Comparison of ENCODE assay signal across 10 mouse cellular contexts in genomic region chr9:44606646-44607045, GRCm38 (mm10). TPM values are rescaled to one million over a fixed set of nuclear protein-coding genes. Genes with fewer than 3 reads are reported as not detected.
A peak's percentile ranks its signal among the peaks of the same experiment; 100 is the strongest.
DNase-seq lines count a peak whose midpoint lies in the region; ATAC-seq and TF ChIP-seq lines count a peak whose summit lies in the region.
"Had no signal": no experiment of that assay in that cellular context is flagged by ENCODE, and none has a peak within 500 bp of the region (broad histone marks: within the 10 kb centered on the region; RNA-seq: fewer than 3 reads in every experiment).

No protein-coding gene starts in this region.

- peaks cover 69% of the 10 kb centered on the region for H3K79me2 ChIP-seq in MEL (ENCODE audit: control insufficient read depth, insufficient read depth, low read length, poor library complexity)

- no peak overlapping the region for H3K27ac ChIP-seq in heart, embryonic 11.5 days (ENCODE audit: low read depth, low read length)
- no peak overlapping the region for H3K27ac ChIP-seq in MEL (ENCODE audit: control insufficient read depth, low read depth, low read length)
- no peak overlapping the region for H3K27ac ChIP-seq in hindbrain, embryonic 16.5 days (ENCODE audit: low read depth, low read length)
- no peak overlapping the region for H3K27ac ChIP-seq in midbrain, embryonic 11.5 days (ENCODE audit: low read depth, low read length)

- no peak for ATAC-seq in heart, embryonic 11.5 days (replicated peaks; ENCODE audit: insufficient number of reproducible peaks, low FRiP score, low TSS enrichment)
- no peak for ATAC-seq in hindbrain, embryonic 16.5 days
- no peak for ATAC-seq in midbrain, embryonic 11.5 days (ENCODE audit: low FRiP score)
- ATAC-seq in erythroid progenitor cell, adult 5-6 weeks (replicated peaks; ENCODE audit: low FRiP score, poor library complexity, severe bottlenecking), result no peak
- ATAC-seq in megakaryocyte-erythroid progenitor cell, adult 5-6 weeks (replicated peaks; ENCODE audit: low FRiP score, low TSS enrichment, poor library complexity, severe bottlenecking), result no peak

- H3K4me1 ChIP-seq in heart, embryonic 11.5 days (ENCODE audit: control insufficient read depth, insufficient read depth, low read length), result peaks cover 12% of the 10 kb centered on the region
- peaks cover 8 to 17% of the 10 kb centered on the region in 2 experiments; a peak in 3 of 4 replicates for H3K4me1 ChIP-seq in MEL (ENCODE audit: control insufficient read depth in 1 of 2, insufficient read depth in 2 of 2, low read length in 2 of 2)
- H3K4me1 ChIP-seq in hindbrain, embryonic 16.5 days (ENCODE audit: control insufficient read depth, insufficient read depth, low read depth, low read length), result peaks cover 29% of the 10 kb centered on the region
- peaks cover 23% of the 10 kb centered on the region for H3K4me1 ChIP-seq in midbrain, embryonic 11.5 days (ENCODE audit: control insufficient read depth, insufficient read depth, low read length)

- peak overlapping the region; percentile 100; the same call in 1 of the 2 replicates for H3K4me3 ChIP-seq in heart, embryonic 11.5 days (ENCODE audit: low read depth, low read length)
- H3K4me3 ChIP-seq in MEL (ENCODE audit: control insufficient read depth in 1 of 2, insufficient read depth in 1 of 2, low read depth in 2 of 2, low read length in 2 of 2), result peak overlapping the region in 1 of 2 experiments; percentile 100; a peak in 2 of 4 replicates
- H3K4me3 ChIP-seq in hindbrain, embryonic 16.5 days (ENCODE audit: low read length), result no peak overlapping the region; the same call in 1 of the 2 replicates
- H3K4me3 ChIP-seq in midbrain, embryonic 11.5 days (ENCODE audit: low read depth, low read length), result peak overlapping the region; percentile 98; the same call in 1 of the 2 replicates

- DNase-seq in heart, postnatal 10 days, result no peak
- no peak for DNase-seq in MEL (ENCODE audit: low read depth, low spot score)
- DNase-seq in midbrain, embryonic 11.5 days (ENCODE audit: low spot score, missing footprints), result no peak
- no peak for DNase-seq in thymus, postnatal 4 days
- DNase-seq: right cerebral cortex, adult 18-20 months had no signal

- H3K27me3 ChIP-seq in heart, embryonic 11.5 days (ENCODE audit: control insufficient read depth, insufficient read depth, low read length), result no peaks in the 10 kb centered on the region
- H3K27me3 ChIP-seq in MEL (ENCODE audit: control insufficient read depth in 1 of 2, insufficient read depth in 2 of 2, low read length in 2 of 2), result no peaks in the 10 kb centered on the region
- no peaks in the 10 kb centered on the region for H3K27me3 ChIP-seq in hindbrain, embryonic 16.5 days (replicated peaks; ENCODE audit: control insufficient read depth, insufficient read depth, low read length)
- H3K27me3 ChIP-seq in midbrain, embryonic 11.5 days (ENCODE audit: control insufficient read depth, insufficient read depth, low read length), result no peaks in the 10 kb centered on the region

- TF ChIP-seq EP300 in MEL (IDR thresholded peaks at IDR 0.05; ENCODE audit: low read depth in 1 of 2, low read length in 2 of 2), result no peak

- TF ChIP-seq POLR2A in MEL (IDR thresholded peaks at IDR 0.05; ENCODE audit: control insufficient read depth in 1 of 2, insufficient read depth in 1 of 2, low read depth in 1 of 2, low read length in 2 of 2, poor library complexity in 1 of 2), result no peak

- TF ChIP-seq RAD21 in MEL (IDR thresholded peaks at IDR 0.05; ENCODE audit: low read depth, low read length), result no peak

- H3K36me3 ChIP-seq in heart, embryonic 11.5 days (ENCODE audit: control insufficient read depth, insufficient read depth, low read length), result peaks cover 18% of the 10 kb centered on the region
- H3K36me3 ChIP-seq in MEL (ENCODE audit: control insufficient read depth in 1 of 2, insufficient read depth in 2 of 2, low read length in 2 of 2), result peaks cover 33 to 35% of the 10 kb centered on the region in 2 experiments
- H3K36me3 ChIP-seq in hindbrain, embryonic 16.5 days (ENCODE audit: control insufficient read depth, insufficient read depth, low read length), result peaks cover 17% of the 10 kb centered on the region
- H3K36me3 ChIP-seq in midbrain, embryonic 11.5 days (ENCODE audit: control insufficient read depth, insufficient read depth, low read length), result peaks cover 22% of the 10 kb centered on the region

- H3K9me3 ChIP-seq in heart, embryonic 11.5 days (replicated peaks; ENCODE audit: control insufficient read depth, low read length), result no peaks in the 10 kb centered on the region
- H3K9me3 ChIP-seq in MEL (replicated peaks; ENCODE audit: insufficient read depth, low read length), result no peaks in the 10 kb centered on the region
- H3K9me3 ChIP-seq in hindbrain, embryonic 16.5 days (ENCODE audit: control insufficient read depth, low read length), result no peaks in the 10 kb centered on the region
- H3K9me3 ChIP-seq in midbrain, embryonic 11.5 days (ENCODE audit: control insufficient read depth, low read length), result no peaks in the 10 kb centered on the region

- no peak for TF ChIP-seq CTCF in MEL (IDR thresholded peaks at IDR 0.05 in 2 of 3, conservative IDR thresholded peaks at IDR 0.05 in 1 of 3; ENCODE audit: control insufficient read depth in 1 of 3, insufficient read depth in 1 of 3, low read depth in 2 of 3, low read length in 3 of 3, poor library complexity in 1 of 3, severe bottlenecking in 1 of 3)

- H3K9ac ChIP-seq in heart, embryonic 11.5 days (ENCODE audit: low read depth, low read length), result no peak overlapping the region
- H3K9ac ChIP-seq in MEL (ENCODE audit: control insufficient read depth, low read depth, low read length, poor library complexity, severe bottlenecking), result no peak overlapping the region; the same call in 1 of the 2 replicates
- H3K9ac ChIP-seq in hindbrain, embryonic 16.5 days (ENCODE audit: low read depth, low read length), result no peak overlapping the region
- no peak overlapping the region for H3K9ac ChIP-seq in midbrain, embryonic 11.5 days (ENCODE audit: low read length)

- peak overlapping the region; percentile 63 for H3K4me2 ChIP-seq in heart, embryonic 11.5 days
- peak overlapping the region; percentile 63 for H3K4me2 ChIP-seq in hindbrain, embryonic 16.5 days (ENCODE audit: low read length)
- peak overlapping the region; percentile 65 for H3K4me2 ChIP-seq in midbrain, embryonic 11.5 days

- 60% methylated on average over 4 of the region's 4 CpGs for WGBS in heart, embryonic 11.5 days (ENCODE audit: insufficient replicate concordance)
- 66% methylated on average over 4 of the region's 4 CpGs for WGBS in hindbrain, embryonic 16.5 days
- 80% methylated on average over 4 of the region's 4 CpGs for WGBS in midbrain, embryonic 11.5 days

- intact Hi-C loops in heart, postnatal 10 days (cut with DNase I), result loop anchor here (2.0 kb wide), 1 partner anchor 30 kb away; no protein-coding TSS in a partner anchor

TF ChIP-seq in MEL, 35 proteins besides CTCF, POLR2A, EP300 and RAD21:
- peak; percentile 83 for TF ChIP-seq ZNF384 (IDR thresholded peaks at IDR 0.05; ENCODE audit: low read depth, low read length)
- 0 out of 2 replicates have a peak, but pooled peaks have one; percentile 13 for TF ChIP-seq MXI1 (IDR thresholded peaks at IDR 0.05; ENCODE audit: low read depth, low read length)
- no peak for TF ChIP-seq MAZ (IDR thresholded peaks at IDR 0.05; ENCODE audit: low read depth, low read length)
- TF ChIP-seq SIN3A (IDR thresholded peaks at IDR 0.05; ENCODE audit: low read length), result 0 out of 2 replicates have a peak, but pooled peaks have one; percentile 38

RNA-seq across cellular contexts. Expression of gene Ddx6, which starts 2.0 kb away (rescaled TPM):
- 7.7 and 15.0 TPM in 2 replicates for polyA plus RNA-seq in heart, embryonic 11.5 days (2014; fragmentation: Nextera tagmentation; extraction: Ambion mirVana)
- total RNA-seq in heart, postnatal 10 days (2021), result 100 to 1,000 TPM in 1 of 2 experiments, 10 to 100 TPM in 1; 96.2 to 104 TPM
- total RNA-seq in MEL (2012; rRNA removed), result 35.9 and 44.6 TPM in 2 replicates
- polyA plus RNA-seq in MEL (2012; ENCODE audit: insufficient read depth in 1 of 2, insufficient read length in 2 of 2, low read depth in 1 of 2, low replicate concordance in 2 of 2, missing spikeins in 1 of 2), result 10 to 100 TPM; 41.9 to 96.5 TPM
- 12.5 and 14.6 TPM in 2 replicates for polyA plus RNA-seq in hindbrain, embryonic 16.5 days (2015; fragmentation: Nextera tagmentation; extraction: Ambion mirVana)
- polyA plus RNA-seq in midbrain, embryonic 11.5 days (2014; fragmentation: Nextera tagmentation; extraction: Ambion mirVana), result 11.9 and 13.8 TPM in 2 replicates
- total RNA-seq in erythroid progenitor cell, adult 5-6 weeks (2015; ENCODE audit: low replicate concordance), result 40.0 and 59.5 TPM in 2 replicates
- total RNA-seq in erythroid progenitor cell, adult 5-6 weeks (2017; ENCODE audit: low replicate concordance), result 79.5 and 91.5 TPM in 2 replicates
- total RNA-seq in megakaryocyte-erythroid progenitor cell, adult 5-6 weeks (2014; fragmentation: Nextera tagmentation), result 73.6 and 92.1 TPM in 2 replicates
- total RNA-seq in megakaryocyte-erythroid progenitor cell, adult 5-6 weeks (2017), result 76.4 and 93.3 TPM in 2 replicates

RNA-seq across cellular contexts. Expression of gene Cxcr5, which starts 45.0 kb away (rescaled TPM):
- polyA plus RNA-seq in heart, embryonic 11.5 days (2014; fragmentation: Nextera tagmentation; extraction: Ambion mirVana), result 0.06 TPM in 1 of 2 replicates, not detected in the other
- under 1 TPM; 0.24 to 0.27 TPM for total RNA-seq in heart, postnatal 10 days (2021)
- total RNA-seq in MEL (2012; rRNA removed), result not detected in 2 replicates
- under 1 TPM in 1 of 2 experiments, not detected in 1; 0.18 TPM for polyA plus RNA-seq in MEL (2012; ENCODE audit: insufficient read depth in 1 of 2, insufficient read length in 2 of 2, low read depth in 1 of 2, low replicate concordance in 2 of 2, missing spikeins in 1 of 2)
- polyA plus RNA-seq in hindbrain, embryonic 16.5 days (2015; fragmentation: Nextera tagmentation; extraction: Ambion mirVana), result not detected in 2 replicates
- 0.10 TPM in 1 of 2 replicates, not detected in the other for polyA plus RNA-seq in midbrain, embryonic 11.5 days (2014; fragmentation: Nextera tagmentation; extraction: Ambion mirVana)
- total RNA-seq in erythroid progenitor cell, adult 5-6 weeks (2015; ENCODE audit: low replicate concordance), result 0.42 and 1.4 TPM in 2 replicates
- 1.8 TPM in 1 of 2 replicates, not detected in the other for total RNA-seq in erythroid progenitor cell, adult 5-6 weeks (2017; ENCODE audit: low replicate concordance)
- total RNA-seq in megakaryocyte-erythroid progenitor cell, adult 5-6 weeks (2014; fragmentation: Nextera tagmentation), result 0.54 and 6.2 TPM in 2 replicates
- 0.08 and 1.8 TPM in 2 replicates for total RNA-seq in megakaryocyte-erythroid progenitor cell, adult 5-6 weeks (2017)
- total RNA-seq: left cerebral cortex, postnatal 36 days had no signal
